Mouse (Mus musculus): ENCODE measurements around the gene Serhl. TPM values are rescaled to one million over a fixed set of nuclear protein-coding genes. Genes with fewer than 3 reads are reported as not detected.
"Not testable (repeated sequence)": the region's sequence is repeated elsewhere in the genome, so short reads cannot be mapped to it uniquely, and the experiment has no call there.

Serhl gene
- polyA plus RNA-seq, 1 experiment from 2014 or later: 56.4 TPM

GRCm38 (mm10) chr15:83122566-83123145 lies 33.4 kb downstream of the Serhl start, which contains the start of gene Rrp7a:
Rrp7a (minus strand) TSS chr15:83122801.
- H3K4me1 ChIP-seq (ENCODE audit: control insufficient read depth, insufficient read depth, low read length): peaks cover 8% of the 10 kb centered on the region

GRCm38 (mm10) chr15:83124625-83125024 lies 35.3 kb downstream of the Serhl start:
- Histone ChIP-seq H3K27me3 (ENCODE audit: control insufficient read depth, insufficient read depth, low read length) (no peaks in the 10 kb centered on the region), H3K27ac (ENCODE audit: low read depth, low read length) (no peak overlapping the region), H3K4me2 (no peak overlapping the region), H3K9me3 (replicated peaks; ENCODE audit: control insufficient read depth, low read length) (no peaks in the 10 kb centered on the region), H3K9ac (ENCODE audit: low read depth, low read length) (no peak overlapping the region), H3K4me3 (ENCODE audit: low read depth, low read length) (no peak overlapping the region), H3K36me3 (ENCODE audit: control insufficient read depth, insufficient read depth, low read length) (peaks cover 24% of the 10 kb centered on the region), H3K4me1 (ENCODE audit: control insufficient read depth, insufficient read depth, low read length) (peaks cover 8% of the 10 kb centered on the region)
- 63% methylated on average over 5 of the region's 5 CpGs for WGBS (ENCODE audit: insufficient replicate concordance)
- ATAC-seq (replicated peaks; ENCODE audit: insufficient number of reproducible peaks, low FRiP score, low TSS enrichment): no peak

More at GRCm38 (mm10) chr15:83122566-83123145, 33.4 kb downstream of the Serhl start, which contains the start of gene Rrp7a:
- peak within 1 kb of the TSS; percentile 82 for H3K9ac ChIP-seq (ENCODE audit: low read depth, low read length)
- 8% methylated on average over 32 of the region's 32 CpGs for WGBS (ENCODE audit: insufficient replicate concordance)
- H3K27ac ChIP-seq (ENCODE audit: low read depth, low read length): peak within 1 kb of the TSS; percentile 68; the same call in 1 of the 2 replicates
- H3K27me3 ChIP-seq (ENCODE audit: control insufficient read depth, insufficient read depth, low read length): no peaks in the 10 kb centered on the region
- H3K4me2 ChIP-seq: peak within 1 kb of the TSS; percentile 84
- H3K36me3 ChIP-seq (ENCODE audit: control insufficient read depth, insufficient read depth, low read length): peaks cover 12% of the 10 kb centered on the region; the same call in 1 of the 2 replicates
- H3K4me3 ChIP-seq (ENCODE audit: low read depth, low read length): peak within 1 kb of the TSS; percentile 94
- ATAC-seq (replicated peaks; ENCODE audit: insufficient number of reproducible peaks, low FRiP score, low TSS enrichment): peak; percentile 80
- H3K9me3 ChIP-seq (replicated peaks; ENCODE audit: control insufficient read depth, low read length): no peaks in the 10 kb centered on the region

- H3K4me3 ChIP-seq (ENCODE audit: low read depth, low read length): no peak overlapping the region
- peaks cover 2% of the 10 kb centered on the region for H3K4me1 ChIP-seq (ENCODE audit: control insufficient read depth, insufficient read depth, low read length)
- H3K27ac ChIP-seq (ENCODE audit: low read depth, low read length): no peak overlapping the region
- WGBS (ENCODE audit: insufficient replicate concordance): 91% methylated on average over 9 of the region's 9 CpGs
- no peak overlapping the region for H3K9ac ChIP-seq (ENCODE audit: low read depth, low read length)
- peaks cover 36% of the 10 kb centered on the region for H3K36me3 ChIP-seq (ENCODE audit: control insufficient read depth, insufficient read depth, low read length)
- H3K27me3 ChIP-seq (ENCODE audit: control insufficient read depth, insufficient read depth, low read length): no peaks in the 10 kb centered on the region
- no peak for ATAC-seq (replicated peaks; ENCODE audit: insufficient number of reproducible peaks, low FRiP score, low TSS enrichment)
- H3K4me2 ChIP-seq: no peak overlapping the region
- no peaks in the 10 kb centered on the region for H3K9me3 ChIP-seq (replicated peaks; ENCODE audit: control insufficient read depth, low read length)
Observed at GRCm38 (mm10) chr15:83126582-83126981, 37.3 kb downstream of the Serhl start.

- H3K27me3 ChIP-seq (ENCODE audit: control insufficient read depth, insufficient read depth, low read length); H3K4me2 ChIP-seq; ATAC-seq (replicated peaks; ENCODE audit: insufficient number of reproducible peaks, low FRiP score, low TSS enrichment); H3K27ac ChIP-seq (ENCODE audit: low read depth, low read length); H3K9me3 ChIP-seq (replicated peaks; ENCODE audit: control insufficient read depth, low read length); H3K4me1 ChIP-seq (ENCODE audit: control insufficient read depth, insufficient read depth, low read length); H3K9ac ChIP-seq (ENCODE audit: low read depth, low read length); H3K4me3 ChIP-seq (ENCODE audit: low read depth, low read length): not testable (repeated sequence)
- H3K36me3 ChIP-seq (ENCODE audit: control insufficient read depth, insufficient read depth, low read length): peaks cover 39% of the 10 kb centered on the region
- 88% methylated on average over 3 of the region's 3 CpGs for WGBS (ENCODE audit: insufficient replicate concordance)
Observed at GRCm38 (mm10) chr15:83127037-83127436, 37.7 kb downstream of the Serhl start.

- H3K4me1 ChIP-seq (ENCODE audit: control insufficient read depth, insufficient read depth, low read length): no peaks in the 10 kb centered on the region
- no peak overlapping the region for H3K27ac ChIP-seq (ENCODE audit: low read depth, low read length)
- WGBS (ENCODE audit: insufficient replicate concordance): 89% methylated on average over 7 of the region's 7 CpGs
- no peak overlapping the region for H3K9ac ChIP-seq (ENCODE audit: low read depth, low read length)
- peaks cover 50% of the 10 kb centered on the region for H3K36me3 ChIP-seq (ENCODE audit: control insufficient read depth, insufficient read depth, low read length)
- H3K4me2 ChIP-seq: no peak overlapping the region
- H3K4me3 ChIP-seq (ENCODE audit: low read depth, low read length): no peak overlapping the region
- ATAC-seq (replicated peaks; ENCODE audit: insufficient number of reproducible peaks, low FRiP score, low TSS enrichment): no peak
- no peaks in the 10 kb centered on the region for H3K9me3 ChIP-seq (replicated peaks; ENCODE audit: control insufficient read depth, low read length)
- no peaks in the 10 kb centered on the region for H3K27me3 ChIP-seq (ENCODE audit: control insufficient read depth, insufficient read depth, low read length)
Observed at GRCm38 (mm10) chr15:83129530-83130231, 40.4 kb downstream of the Serhl start.

GRCm38 (mm10) chr15:83134671-83135070 lies 45.4 kb downstream of the Serhl start:
- Histone ChIP-seq H3K9me3 (replicated peaks; ENCODE audit: control insufficient read depth, low read length) (no peaks in the 10 kb centered on the region), H3K4me3 (ENCODE audit: low read depth, low read length) (no peak overlapping the region), H3K4me2 (no peak overlapping the region), H3K4me1 (ENCODE audit: control insufficient read depth, insufficient read depth, low read length) (no peaks in the 10 kb centered on the region), H3K36me3 (ENCODE audit: control insufficient read depth, insufficient read depth, low read length) (peaks cover 38% of the 10 kb centered on the region), H3K27ac (ENCODE audit: low read depth, low read length) (no peak overlapping the region), H3K9ac (ENCODE audit: low read depth, low read length) (no peak overlapping the region), H3K27me3 (ENCODE audit: control insufficient read depth, insufficient read depth, low read length) (no peaks in the 10 kb centered on the region)
- WGBS (ENCODE audit: insufficient replicate concordance): 90% methylated on average over 6 of the region's 6 CpGs
- ATAC-seq (replicated peaks; ENCODE audit: insufficient number of reproducible peaks, low FRiP score, low TSS enrichment): no peak

GRCm38 (mm10) chr15:83135654-83136053 lies 46.3 kb downstream of the Serhl start:
- peaks cover 34% of the 10 kb centered on the region for H3K36me3 ChIP-seq (ENCODE audit: control insufficient read depth, insufficient read depth, low read length)
- WGBS (ENCODE audit: insufficient replicate concordance): 72% methylated on average over 2 of the region's 2 CpGs
- H3K4me2 ChIP-seq: no peak overlapping the region
- no peak overlapping the region for H3K27ac ChIP-seq (ENCODE audit: low read depth, low read length)
- no peak for ATAC-seq (replicated peaks; ENCODE audit: insufficient number of reproducible peaks, low FRiP score, low TSS enrichment)
- H3K9me3 ChIP-seq (replicated peaks; ENCODE audit: control insufficient read depth, low read length): no peaks in the 10 kb centered on the region
- no peak overlapping the region for H3K4me3 ChIP-seq (ENCODE audit: low read depth, low read length)
- no peaks in the 10 kb centered on the region for H3K27me3 ChIP-seq (ENCODE audit: control insufficient read depth, insufficient read depth, low read length)
- H3K9ac ChIP-seq (ENCODE audit: low read depth, low read length): no peak overlapping the region
- H3K4me1 ChIP-seq (ENCODE audit: control insufficient read depth, insufficient read depth, low read length): no peaks in the 10 kb centered on the region

GRCm38 (mm10) chr15:83142861-83143260 lies 53.6 kb downstream of the Serhl start:
- no peak for ATAC-seq (replicated peaks; ENCODE audit: insufficient number of reproducible peaks, low FRiP score, low TSS enrichment)
- no peak overlapping the region for H3K4me2 ChIP-seq
- H3K9ac ChIP-seq (ENCODE audit: low read depth, low read length): no peak overlapping the region
- no peaks in the 10 kb centered on the region for H3K27me3 ChIP-seq (ENCODE audit: control insufficient read depth, insufficient read depth, low read length)
- no peak overlapping the region for H3K4me3 ChIP-seq (ENCODE audit: low read depth, low read length)
- WGBS (ENCODE audit: insufficient replicate concordance): 65% methylated on average over 5 of the region's 5 CpGs
- peaks cover 15% of the 10 kb centered on the region for H3K36me3 ChIP-seq (ENCODE audit: control insufficient read depth, insufficient read depth, low read length)
- peaks cover 13% of the 10 kb centered on the region for H3K4me1 ChIP-seq (ENCODE audit: control insufficient read depth, insufficient read depth, low read length)
- H3K9me3 ChIP-seq (replicated peaks; ENCODE audit: control insufficient read depth, low read length): no peaks in the 10 kb centered on the region
- no peak overlapping the region for H3K27ac ChIP-seq (ENCODE audit: low read depth, low read length)
